Mouse (Mus musculus) right cerebral cortex, adult 2 months (tissue): ENCODE results near the gene Shb.
A peak's percentile ranks its signal among the peaks of the same experiment; 100 is the strongest.

ENCODE experiments used
- DNase-seq, 2 experiments: peaks; one replicate each; pipeline ENCODE4 v3.0.0; 2021 to 2022; ENCODE audit warnings: low spot score in 2 of 2

Shb gene

GRCm38 (mm10) chr4:45532375-45532774 is at the start of gene Shb:
TSS of gene Shb (minus strand) at chr4:45532470.
- no peak for DNase-seq

- DNase-seq = no peak
These were observed 48.8 kb upstream of the Shb start for GRCm38 (mm10) chr4:45581095-45581494.

DNA sequence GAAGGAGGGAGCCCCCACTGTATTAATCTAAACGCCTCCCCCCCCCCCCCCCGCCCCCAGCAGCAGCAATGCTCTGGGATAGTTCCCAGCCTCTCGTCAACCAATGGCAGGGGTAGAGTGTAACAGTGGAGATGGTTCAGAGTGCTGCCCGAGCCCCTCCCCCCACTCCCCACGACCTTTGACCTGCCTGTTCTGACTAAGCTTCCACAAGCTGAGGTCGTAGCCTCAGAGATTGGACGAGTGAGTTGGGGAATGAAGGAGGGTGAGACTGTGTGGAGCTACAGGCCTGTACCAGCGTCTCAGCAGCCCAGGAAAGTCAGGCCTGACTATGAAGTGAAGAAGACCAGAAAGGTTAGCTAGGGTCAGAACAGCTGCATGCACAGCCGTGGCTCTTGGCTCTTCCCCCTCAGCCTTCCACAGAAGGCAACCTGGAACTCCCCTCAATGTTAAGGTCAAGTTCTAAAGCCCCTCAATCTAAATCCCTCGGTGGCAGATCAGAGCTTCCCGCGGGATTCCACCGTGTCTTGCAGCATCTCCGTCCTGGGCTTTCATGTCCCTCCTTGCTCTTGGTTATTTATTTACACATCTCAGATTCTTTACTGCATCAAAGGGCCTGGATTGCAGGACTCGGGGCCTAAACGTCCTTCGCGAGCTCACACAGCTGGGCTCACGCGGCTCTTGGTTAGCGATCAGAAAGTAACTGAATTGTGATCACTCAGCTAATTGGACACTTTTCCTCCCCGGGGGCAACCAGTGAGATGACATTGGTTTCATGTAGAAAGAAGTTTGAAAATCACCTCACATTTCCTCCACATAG is 46.5 kb upstream of the Shb start:
- no peak for DNase-seq

DNA sequence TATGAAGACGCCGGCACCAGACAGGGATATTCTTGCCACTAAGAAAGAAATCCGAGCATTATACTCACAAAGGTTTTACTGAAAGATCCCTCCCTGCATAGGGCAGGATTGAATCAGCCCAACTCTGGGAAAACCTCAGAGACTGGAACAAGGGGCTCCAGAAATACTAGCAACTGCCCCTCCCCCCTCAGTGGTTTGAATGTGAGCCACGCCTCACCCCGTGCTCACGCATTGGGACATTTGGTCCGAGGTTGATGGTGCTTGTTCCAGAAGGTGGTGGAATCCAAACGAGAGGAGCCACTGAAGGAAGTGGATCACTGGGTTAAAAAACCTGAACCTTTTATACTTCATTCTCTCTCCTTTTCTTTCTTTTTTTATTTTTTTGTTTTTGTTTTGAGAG is 45.4 kb upstream of the Shb start:
- DNase-seq = no peak

GRCm38 (mm10) chr4:45574614-45575169 is 42.4 kb upstream of the Shb start:
- DNase-seq = no peak

GRCm38 (mm10) chr4:45569521-45569920 is 37.3 kb upstream of the Shb start:
- no peak for DNase-seq

GRCm38 (mm10) chr4:45558211-45558610 is 25.9 kb upstream of the Shb start:
- DNase-seq = no peak

DNA sequence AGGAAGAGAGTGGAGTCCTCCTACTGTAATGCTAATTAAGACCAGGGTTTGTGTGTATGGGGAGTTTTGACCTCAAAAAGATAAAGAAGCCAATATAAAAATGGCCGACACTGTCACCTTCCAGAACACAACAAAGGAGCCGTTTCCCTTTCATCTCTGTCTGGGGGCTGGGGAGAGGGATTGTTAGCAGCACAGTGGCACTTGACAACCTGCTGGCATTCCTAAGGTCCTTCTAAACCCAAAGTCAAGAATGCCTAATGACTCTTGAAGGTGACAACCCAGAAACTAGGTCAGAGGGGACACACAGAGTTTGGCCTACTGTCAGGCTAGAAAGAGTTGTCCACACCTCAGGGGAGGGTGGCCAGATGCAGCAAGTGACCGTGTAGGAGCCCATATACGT is 20.3 kb upstream of the Shb start:
- DNase-seq = no peak

- no peak for DNase-seq
These were observed 18.7 kb upstream of the Shb start for GRCm38 (mm10) chr4:45550970-45551369.

GRCm38 (mm10) chr4:45549514-45549913 is 17.2 kb upstream of the Shb start:
- no peak for DNase-seq

DNA sequence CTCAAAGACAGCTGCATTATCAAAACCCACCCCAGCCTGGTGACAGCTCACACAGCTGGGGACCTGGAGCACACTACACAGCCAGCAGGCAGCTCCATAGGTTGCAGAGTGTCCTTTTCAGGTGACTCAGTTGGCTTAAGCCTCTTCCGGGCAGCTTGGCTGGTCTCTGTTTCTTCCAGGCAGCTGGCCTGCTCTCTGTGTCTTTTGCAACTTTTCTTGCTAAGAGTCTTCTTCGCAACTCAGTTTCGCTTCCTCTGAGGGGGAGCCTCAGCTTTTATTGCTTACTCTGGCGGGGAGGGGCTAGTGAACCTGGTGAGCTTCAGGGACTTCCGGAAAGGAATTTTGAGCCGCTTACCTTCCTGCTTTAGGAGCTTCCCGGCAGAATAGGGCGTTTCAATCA is 13.6 kb upstream of the Shb start:
- DNase-seq = no peak

- no peak for DNase-seq
These were observed 11.3 kb upstream of the Shb start for GRCm38 (mm10) chr4:45543481-45544051.

GRCm38 (mm10) chr4:45540151-45540933 is 8.1 kb upstream of the Shb start:
- DNase-seq = no peak

GRCm38 (mm10) chr4:45539187-45539586 is 6.9 kb upstream of the Shb start:
- DNase-seq = no peak

DNA sequence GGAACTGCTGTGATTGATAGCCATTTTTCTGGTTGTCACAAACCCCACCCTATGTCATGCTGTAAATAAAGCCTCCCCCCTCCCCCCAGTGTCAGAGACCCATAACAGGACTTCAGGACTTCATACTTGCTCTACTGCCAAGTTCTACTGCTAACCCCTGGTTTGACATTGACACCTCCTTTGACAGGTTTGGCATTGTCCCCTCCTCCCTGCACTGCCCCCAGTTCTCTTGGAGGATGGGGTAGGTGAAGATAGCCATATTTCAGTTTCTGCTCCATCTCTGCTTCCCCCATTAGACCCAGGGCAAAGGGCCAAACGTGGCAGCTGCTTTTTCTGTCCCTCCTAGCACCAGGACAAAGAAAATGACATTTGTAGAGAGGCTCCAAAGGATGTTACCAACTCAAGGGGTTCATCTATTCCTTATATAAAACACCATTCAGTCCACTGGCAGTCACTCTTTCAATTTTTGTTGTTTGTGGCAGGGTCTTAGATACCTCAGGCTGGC is 1.2 kb upstream of the Shb start:
- no peak for DNase-seq

DNA sequence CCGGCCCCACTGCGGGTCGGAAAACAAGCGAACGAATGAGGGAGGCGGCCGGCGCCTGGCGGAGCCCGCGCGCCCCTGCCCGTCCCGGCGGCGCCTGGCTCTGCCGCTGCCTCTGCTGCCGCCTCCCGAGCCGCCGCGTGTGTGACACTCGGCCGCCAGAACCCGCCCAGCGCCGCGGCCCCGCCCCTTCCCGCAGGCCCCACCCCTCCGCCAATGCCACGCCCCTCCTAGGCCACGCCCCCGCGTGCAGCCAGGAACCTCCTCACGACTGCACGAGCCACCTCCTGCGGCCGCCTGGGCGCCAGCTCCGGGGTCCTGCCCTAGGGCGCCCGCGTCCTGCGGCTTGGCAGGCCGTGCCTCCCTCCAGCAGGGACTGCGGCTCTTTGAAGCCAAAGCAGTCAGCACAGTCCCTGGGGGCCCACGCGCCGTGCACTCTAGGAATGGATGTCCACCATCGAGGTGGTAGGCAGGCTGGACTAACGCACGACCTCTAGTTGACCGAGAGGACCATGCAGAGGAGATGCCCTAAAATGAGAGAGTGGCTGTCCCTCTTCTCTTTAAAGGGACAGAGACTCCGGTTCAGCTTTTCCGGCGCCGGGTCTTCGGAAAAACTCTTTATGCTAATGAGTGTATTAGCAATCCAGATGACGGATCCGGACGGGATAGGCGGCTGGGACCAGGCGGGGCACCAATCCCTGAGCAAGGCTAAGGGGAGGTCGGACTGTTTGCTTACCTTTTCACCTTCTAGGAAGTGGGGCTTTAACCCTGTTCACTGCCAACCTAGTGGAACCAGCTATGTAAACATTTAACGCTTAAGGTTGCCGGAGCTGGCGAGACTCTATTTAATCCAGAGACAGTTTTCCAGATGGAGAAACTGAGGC is 1.4 kb downstream of the Shb start:
- DNase-seq = peak; percentile 83 to 87

- peak in 1 of 2 experiments; percentile 30 for DNase-seq
These were observed 2.2 kb downstream of the Shb start for GRCm38 (mm10) chr4:45529986-45530597.

- peak in 1 of 2 experiments; percentile 8 for DNase-seq
These were observed 2.9 kb downstream of the Shb start for GRCm38 (mm10) chr4:45529201-45529985.

- DNase-seq = no peak
These were observed 3.7 kb downstream of the Shb start for GRCm38 (mm10) chr4:45528355-45529198.
